Mouse (Mus musculus) brain, adult 2 months (tissue): ENCODE results near the gene Gm8271.
"Not testable (repeated sequence)": the region's sequence is repeated elsewhere in the genome, so short reads cannot be mapped to it uniquely, and the experiment has no call there.

Source experiments
- DNase-seq: peaks from one replicate; pipeline ENCODE4 v3.0.0; 2011; ENCODE audit warnings: low read depth, low spot score

The Gm8271 gene

GRCm38 (mm10) chr14:5185493-5185892, at the start of gene Gm8271:
Gene Gm8271, plus strand, starts transcription at chr14:5185793.
- DNase-seq: not testable (repeated sequence)

- not testable (repeated sequence) for DNase-seq
These were observed 21.4 kb upstream of the Gm8271 start, which contains the start of gene Gm3317 for GRCm38 (mm10) chr14:5164235-5164634. Gene Gm3317, plus strand, starts transcription at chr14:5164535.
